Mouse (Mus musculus) erythroblast, adult 5-6 weeks (primary cell): ENCODE results near the gene Ctdnep1. TPM values are rescaled to one million over a fixed set of nuclear protein-coding genes. Genes with fewer than 3 reads are reported as not detected.
A peak's percentile ranks its signal among the peaks of the same experiment; 100 is the strongest.

Experiments used
- ATAC-seq: replicated peaks from 2 replicates; pipeline ENCODE4 v1.8.0; 2016; ENCODE audit warnings: moderate number of reproducible peaks, mild to moderate bottlenecking, moderate TSS enrichment, inconsistent platforms; ENCODE audit not compliant: poor library complexity, low FRiP score, severe bottlenecking
- total RNA-seq, 2 experiments: library from RNA; stranded (forward) in 1 of 2; stranded (reverse) in 1 of 2; fragments of 150-400 nt in 1 of 2; fragments of 200-764, 138-1000 nt in 1 of 2; gene quantifications; 2 replicates each; pipeline versions ENCODE4 v1.2.3 to v1.2.4; 2015 to 2017; ENCODE audit warnings: low replicate concordance in 2 of 2

Gene Ctdnep1
- total RNA-seq, 2 experiments from 2014 or later = 10.8 to 52.3 TPM

DNA sequence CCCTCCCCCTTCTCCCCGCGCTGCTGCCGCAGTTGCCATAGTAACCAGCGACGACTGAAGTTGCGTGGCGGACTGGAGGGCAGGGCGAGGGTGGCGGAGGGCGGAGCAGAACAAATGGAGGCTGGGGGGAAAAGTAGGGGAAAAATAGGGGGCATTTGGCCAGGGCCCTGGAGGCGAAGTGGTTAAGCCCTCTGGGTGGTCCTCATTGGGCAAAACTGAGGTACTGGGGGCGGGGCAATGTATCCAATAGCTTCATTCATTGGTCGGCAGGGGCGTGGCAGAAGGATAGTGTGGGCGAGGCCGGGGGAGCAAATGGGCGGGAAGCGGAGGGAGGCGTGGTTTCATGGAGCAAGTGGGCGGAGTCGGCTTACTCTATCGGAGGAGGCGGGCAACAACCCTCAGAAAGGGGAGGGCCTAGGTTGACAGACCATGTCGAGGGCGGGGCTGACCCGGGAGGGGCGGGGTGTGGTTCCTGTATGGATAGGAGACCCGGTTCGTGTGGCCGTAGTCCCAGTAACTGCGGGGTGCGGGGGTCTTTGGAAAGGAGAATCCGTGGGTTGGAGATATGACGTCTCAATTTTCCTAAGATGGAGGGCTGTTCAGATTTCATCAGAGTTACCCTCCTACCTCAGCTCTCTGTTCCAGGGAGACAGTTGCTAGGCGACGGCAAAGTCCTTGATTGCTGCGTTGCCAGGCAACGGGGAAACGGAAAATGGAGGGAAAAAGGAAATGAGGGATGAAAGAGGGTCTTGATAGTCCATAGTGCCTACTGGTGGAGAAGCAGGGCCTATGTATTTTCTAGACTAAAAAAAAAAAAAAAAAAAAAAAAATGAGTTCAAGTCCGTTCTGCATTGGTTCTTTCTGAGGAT lies 40.5 kb downstream of the Ctdnep1 start:
- ATAC-seq = peak; percentile 82

DNA sequence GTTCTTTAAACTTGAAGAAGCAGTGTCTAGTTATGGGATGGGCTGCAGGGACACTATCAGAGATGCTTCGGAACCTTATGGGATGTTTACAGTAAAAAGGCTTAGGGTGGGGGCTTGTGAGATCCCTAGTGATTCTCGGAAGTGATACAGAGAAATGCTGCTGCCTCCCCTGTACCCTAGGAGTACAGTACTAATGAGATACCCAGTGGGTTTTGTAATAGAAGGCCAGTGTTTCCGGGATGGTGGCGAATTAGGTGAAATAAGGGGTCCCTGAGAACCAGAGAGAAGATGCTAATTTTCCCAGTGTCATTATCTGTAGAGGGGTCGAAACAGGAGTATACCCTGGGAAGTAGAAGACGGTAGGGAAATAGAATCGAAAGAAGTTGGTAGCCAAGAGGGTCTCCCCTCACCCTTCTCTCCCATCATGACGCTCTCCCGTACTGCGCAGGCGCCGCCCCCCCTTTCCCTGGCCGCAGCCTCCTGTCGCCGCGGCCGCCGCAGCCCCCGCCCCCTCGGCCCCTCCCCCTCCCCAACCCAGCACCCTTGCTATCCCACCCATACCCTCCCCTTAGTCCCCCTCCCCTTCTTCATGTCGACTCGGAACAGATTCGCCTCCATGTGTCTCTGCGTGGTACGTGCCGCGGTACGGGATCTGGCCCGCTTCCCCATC lies 42.7 kb downstream of the Ctdnep1 start:
- no peak for ATAC-seq

DNA sequence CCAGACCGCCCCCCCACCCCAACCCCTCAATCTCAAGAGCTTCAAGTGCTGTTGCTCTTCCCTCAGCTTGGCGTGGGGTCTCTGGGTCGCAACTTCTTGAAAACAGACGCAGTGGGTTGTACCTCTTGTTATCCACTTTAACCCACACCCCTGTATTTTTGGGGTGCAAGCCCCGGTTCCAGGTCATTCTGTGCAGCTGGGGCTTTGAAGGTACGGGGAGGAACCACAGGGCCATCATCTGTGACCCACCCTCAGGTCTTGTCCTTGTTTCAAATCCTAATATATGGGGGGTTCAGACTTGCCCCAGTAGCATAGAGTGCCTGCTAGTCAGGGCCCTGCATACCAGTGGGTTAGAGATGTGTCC lies 43.2 kb downstream of the Ctdnep1 start:
- ATAC-seq = no peak

DNA sequence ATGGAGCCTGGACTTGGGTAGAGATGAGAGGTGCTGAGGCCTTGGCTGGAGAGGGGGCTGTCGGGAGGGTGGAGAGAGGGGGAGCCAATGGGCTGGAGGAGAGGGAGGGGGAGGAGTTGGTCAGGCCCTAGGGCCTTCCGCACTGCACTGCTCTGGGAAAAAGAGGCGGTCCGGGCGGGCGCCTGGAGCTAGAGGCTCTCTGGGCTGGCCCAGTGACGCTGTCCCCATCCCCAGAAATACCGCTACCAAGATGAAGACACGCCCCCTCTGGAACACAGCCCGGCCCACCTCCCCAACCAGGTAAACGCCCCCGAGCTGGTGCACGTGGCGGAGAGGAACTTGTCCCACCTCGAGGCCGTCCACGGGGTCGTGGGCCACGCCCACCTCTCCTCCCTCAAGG lies 45.7 kb downstream of the Ctdnep1 start:
- no peak for ATAC-seq

DNA sequence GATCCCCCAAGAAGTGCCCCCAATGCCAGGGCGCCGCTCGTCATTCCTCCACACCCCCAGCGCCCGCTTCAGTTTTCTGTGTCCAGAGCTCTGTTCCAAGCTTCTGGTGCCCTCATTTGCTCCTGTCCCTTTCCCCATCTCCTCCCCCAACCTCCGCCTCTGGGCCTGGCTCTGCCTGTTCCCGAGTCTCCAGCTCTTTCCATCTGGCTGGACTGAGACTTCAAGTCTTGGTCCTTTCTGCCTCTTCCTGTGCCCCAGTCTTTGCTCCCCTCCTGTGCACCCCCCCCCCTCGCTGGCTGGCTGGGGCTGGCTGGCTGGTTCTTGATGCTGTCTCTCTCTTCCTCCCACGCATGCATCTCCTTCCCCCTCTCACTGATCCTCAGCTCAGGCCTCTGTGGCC lies 46.4 kb downstream of the Ctdnep1 start:
- ATAC-seq = no peak

DNA sequence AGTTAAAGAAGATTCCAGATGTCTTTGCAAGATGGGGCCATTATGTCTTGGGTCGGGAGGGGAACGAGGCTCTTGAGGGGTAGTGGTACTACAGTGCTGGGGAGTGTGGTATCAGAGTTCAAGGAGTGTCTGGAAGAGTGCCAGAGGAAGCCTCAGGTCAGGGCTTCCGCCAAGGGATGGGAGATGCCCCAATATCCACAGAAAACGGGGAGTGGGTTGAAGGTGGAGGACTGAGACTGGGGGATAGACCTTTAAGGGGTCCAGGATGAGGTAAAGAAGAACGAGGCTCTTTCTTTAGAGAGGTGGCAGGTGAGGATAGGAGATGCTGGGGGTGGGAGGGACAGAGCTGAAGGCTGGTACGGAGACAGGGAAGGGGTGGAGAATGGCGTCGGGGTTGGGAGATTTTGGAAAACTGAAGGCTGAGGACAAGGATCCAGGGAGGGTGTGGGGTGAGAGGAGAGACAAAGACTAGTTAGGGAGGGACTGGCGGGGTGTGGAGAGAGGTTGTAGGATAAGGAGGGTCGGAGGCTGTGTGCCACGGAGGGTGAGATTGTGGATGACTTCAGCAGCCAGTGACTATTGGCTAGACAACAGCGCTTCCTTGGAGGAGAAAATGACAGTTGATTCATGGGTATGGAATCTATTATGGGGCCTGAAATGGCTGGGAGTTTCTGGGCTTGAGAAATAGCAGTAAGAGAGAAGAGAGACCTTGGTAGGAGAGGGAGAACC lies 47.6 kb downstream of the Ctdnep1 start:
- ATAC-seq = no peak

DNA sequence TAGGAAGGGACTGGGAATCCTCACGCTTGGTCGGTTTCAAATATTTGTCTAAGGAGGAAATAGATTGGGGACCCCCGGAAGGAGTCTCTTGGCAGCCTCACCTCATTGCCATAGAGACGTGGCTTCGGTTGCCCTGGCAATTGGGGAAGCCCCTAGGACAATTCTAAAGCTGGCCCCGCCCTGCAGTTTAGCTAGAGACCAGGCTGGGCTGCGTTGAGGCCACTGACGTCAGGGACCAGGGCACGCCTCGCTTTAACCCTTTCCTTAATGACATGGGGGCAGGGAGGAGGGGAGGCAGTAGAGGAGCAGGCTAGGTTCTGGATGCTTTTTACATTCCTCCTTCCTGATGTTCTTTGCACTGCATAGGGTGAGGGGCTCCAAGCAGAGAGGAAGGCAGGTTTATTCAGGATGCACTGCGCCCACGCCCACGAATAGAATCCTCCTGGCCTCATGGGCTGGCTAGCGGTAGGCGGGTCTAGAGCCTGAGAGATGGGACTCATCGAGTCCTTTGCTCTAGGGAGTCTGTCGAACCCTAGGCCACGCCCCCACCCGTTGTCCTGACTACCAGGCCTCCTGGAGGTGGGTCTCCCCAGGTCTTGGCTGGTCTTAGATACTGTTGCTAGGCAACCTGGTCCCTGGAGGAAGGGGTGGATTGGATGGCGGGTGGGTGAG lies 48.3 kb downstream of the Ctdnep1 start:
- no peak for ATAC-seq

DNA sequence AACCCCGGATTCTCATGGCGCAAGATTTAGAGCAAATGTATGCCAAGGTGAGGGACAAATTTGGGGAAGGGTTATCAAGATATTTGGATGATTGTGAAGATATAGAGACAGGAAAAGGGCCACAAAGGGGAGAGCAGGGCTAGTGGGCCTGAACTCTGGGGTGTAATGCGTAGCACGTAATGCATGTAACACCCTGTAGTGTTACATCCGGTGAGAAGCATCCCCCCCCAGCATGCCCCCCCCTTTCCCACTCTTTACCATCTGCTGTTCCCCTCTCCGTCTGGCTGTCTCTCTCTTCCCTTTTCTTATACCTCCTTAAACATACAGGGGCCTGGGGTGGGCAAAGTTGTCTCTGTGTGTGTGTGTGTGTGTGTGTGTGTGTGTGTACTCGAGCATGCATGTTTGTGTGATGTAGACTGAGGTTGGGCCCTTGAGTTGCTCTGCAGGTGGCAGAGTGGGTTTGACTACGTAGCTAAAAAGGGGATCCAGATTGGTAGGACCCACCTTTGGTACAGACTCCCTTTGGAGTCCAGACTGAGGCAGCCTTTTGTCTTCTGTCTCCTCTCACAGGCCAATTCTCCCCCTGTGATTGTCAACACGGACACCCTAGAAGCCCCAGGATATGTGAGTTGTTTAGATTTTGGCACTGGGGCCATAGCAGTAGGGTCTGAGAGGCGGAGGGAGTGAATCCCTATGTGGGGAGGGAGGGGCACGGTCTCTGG lies 49.0 kb downstream of the Ctdnep1 start:
- ATAC-seq = no peak

DNA sequence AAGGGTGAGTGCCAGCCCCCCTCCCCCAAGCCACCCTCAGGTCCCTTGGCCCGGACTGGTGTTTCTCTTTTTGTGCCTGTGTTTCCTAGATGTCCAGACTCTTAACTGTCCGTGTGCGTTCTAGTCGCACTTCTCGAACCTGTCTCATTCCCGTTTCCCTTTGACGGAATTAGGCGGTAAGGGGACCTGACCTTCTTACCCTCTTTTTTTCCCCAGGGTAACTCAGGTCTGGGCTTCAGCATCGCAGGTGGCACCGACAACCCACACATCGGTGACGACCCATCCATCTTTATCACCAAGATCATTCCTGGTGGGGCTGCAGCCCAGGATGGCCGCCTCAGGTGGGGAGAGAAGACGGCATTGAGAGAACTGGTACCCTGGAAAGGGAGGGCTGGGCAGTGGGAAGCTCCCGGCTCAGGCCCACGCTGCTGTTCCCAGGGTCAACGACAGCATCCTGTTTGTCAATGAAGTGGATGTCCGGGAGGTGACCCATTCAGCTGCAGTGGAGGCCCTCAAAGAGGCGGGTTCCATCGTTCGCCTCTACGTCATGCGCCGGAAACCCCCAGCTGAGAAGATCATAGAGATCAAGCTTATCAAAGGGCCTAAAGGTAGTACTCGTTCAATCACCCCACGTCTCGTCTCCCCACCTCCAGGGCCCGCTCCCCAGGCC lies 49.8 kb downstream of the Ctdnep1 start:
- no peak for ATAC-seq

DNA sequence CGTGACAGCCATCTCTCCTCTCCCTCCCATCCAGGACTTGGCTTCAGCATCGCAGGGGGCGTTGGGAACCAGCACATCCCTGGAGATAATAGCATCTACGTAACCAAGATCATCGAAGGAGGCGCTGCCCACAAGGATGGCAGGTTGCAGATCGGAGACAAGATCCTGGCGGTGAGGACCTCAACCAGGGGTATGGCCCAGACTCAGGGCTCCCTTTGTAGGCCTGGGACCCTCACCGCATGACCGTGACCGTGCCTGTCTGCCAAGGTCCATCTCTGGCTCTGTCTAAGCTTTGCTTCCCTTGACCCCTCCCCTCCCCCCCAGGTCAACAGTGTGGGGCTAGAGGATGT lies 50.3 kb downstream of the Ctdnep1 start:
- ATAC-seq = no peak

DNA sequence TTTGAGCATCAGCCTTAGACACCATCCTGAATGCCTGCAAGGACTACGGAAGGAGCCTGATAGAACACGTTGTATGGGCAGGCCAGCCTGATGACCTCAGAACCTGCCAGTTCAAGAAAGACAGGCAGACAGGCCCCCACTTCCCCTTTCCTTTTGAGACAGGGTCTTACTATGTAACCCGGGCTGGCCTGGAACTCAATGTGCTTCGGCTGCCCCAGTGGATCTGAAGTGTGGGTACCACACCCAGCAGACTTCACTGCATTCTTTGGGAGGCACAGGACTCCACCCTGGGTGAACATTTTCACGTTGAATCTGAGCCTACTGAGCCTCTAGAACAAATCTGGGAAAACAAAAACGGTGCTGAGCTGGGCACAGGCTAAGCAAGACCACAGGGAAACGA lies 57.2 kb downstream of the Ctdnep1 start:
- ATAC-seq = no peak

DNA sequence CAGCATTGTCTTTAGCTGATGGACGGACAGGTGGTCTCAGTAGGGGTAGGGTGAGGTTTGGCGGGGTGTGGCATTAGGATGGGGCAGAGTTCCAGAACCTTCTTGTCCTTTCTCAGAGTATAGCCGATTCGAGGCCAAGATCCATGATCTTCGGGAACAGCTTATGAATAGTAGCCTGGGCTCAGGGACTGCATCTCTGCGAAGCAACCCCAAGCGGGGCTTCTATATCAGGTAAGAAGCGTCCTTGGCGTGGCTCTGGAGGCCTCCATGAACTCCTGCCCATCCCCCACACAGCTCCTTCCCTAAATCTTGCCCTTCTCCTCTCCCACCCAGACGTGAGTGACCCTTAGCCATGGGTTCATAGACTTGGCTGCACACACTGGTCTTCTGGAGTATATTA lies 58.7 kb downstream of the Ctdnep1 start:
- no peak for ATAC-seq

DNA sequence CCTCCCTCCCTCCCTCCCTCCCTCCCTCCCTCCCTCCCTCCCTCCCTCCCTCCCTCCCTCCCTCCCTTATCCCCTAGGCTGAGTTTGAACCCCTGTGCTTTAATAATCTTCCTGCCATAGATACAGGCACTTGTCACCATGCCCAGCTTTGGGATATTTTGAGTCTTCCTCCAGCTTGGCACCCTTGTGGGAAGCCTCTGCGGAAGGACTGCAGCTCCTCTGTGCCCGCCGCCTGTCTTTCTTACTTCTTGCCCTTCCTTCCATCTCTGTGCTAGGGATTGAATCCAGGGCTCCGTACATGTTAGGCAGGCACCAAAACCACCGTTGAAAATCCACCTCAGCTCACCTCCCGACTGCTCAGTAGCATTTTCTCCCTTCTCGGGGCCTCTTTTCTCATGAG lies 59.2 kb downstream of the Ctdnep1 start:
- no peak for ATAC-seq

Other genes starting within 250 kb of the Ctdnep1 start
Only the 30 nearest of the 36 such genes appear.
- gene Chrnb1, start 185.2 kb upstream of the Ctdnep1 start, total RNA-seq (2015; ENCODE audit: low replicate concordance) = 4.0 TPM in 1 of 2 replicates, not detected in the other
- gene Chrnb1, start 185.2 kb upstream of the Ctdnep1 start, total RNA-seq (2017; ENCODE audit: low replicate concordance) = 0.26 TPM in 1 of 2 replicates, not detected in the other
- not detected in 2 replicates for gene Fgf11, start 179.3 kb upstream of the Ctdnep1 start, total RNA-seq (2015; ENCODE audit: low replicate concordance)
- not detected in 2 replicates for gene Fgf11, start 179.3 kb upstream of the Ctdnep1 start, total RNA-seq (2017; ENCODE audit: low replicate concordance)
- gene Tmem102, start 175.5 kb upstream of the Ctdnep1 start, total RNA-seq (2015; ENCODE audit: low replicate concordance) = not detected in 2 replicates
- not detected in 2 replicates for gene Tmem102, start 175.5 kb upstream of the Ctdnep1 start, total RNA-seq (2017; ENCODE audit: low replicate concordance)
- gene Gm39566, start 165.9 kb upstream of the Ctdnep1 start, total RNA-seq (2015; ENCODE audit: low replicate concordance) = 0.42 TPM in 1 of 2 replicates, not detected in the other
- 0.14 TPM in 1 of 2 replicates, not detected in the other for gene Gm39566, start 165.9 kb upstream of the Ctdnep1 start, total RNA-seq (2017; ENCODE audit: low replicate concordance)
- gene Spem2, start 162.7 kb upstream of the Ctdnep1 start, total RNA-seq (2015; ENCODE audit: low replicate concordance) = not detected in 2 replicates
- gene Spem2, start 162.7 kb upstream of the Ctdnep1 start, total RNA-seq (2017; ENCODE audit: low replicate concordance) = not detected in 2 replicates
- not detected in 2 replicates for gene Spem1, start 159.0 kb upstream of the Ctdnep1 start, total RNA-seq (2015; ENCODE audit: low replicate concordance)
- gene Spem1, start 159.0 kb upstream of the Ctdnep1 start, total RNA-seq (2017; ENCODE audit: low replicate concordance) = not detected in 2 replicates
- 0.19 and 0.42 TPM in 2 replicates for gene Nlgn2, start 143.4 kb upstream of the Ctdnep1 start, total RNA-seq (2015; ENCODE audit: low replicate concordance)
- gene Nlgn2, start 143.4 kb upstream of the Ctdnep1 start, total RNA-seq (2017; ENCODE audit: low replicate concordance) = 0.28 and 1.1 TPM in 2 replicates
- 142 and 218 TPM in 2 replicates for gene Tmem256, start 142.6 kb upstream of the Ctdnep1 start, total RNA-seq (2015; ENCODE audit: low replicate concordance)
- gene Tmem256, start 142.6 kb upstream of the Ctdnep1 start, total RNA-seq (2017; ENCODE audit: low replicate concordance) = 57.1 and 181 TPM in 2 replicates
- gene Plscr3, start 134.8 kb upstream of the Ctdnep1 start, total RNA-seq (2015; ENCODE audit: low replicate concordance) = 12.5 and 17.6 TPM in 2 replicates
- 5.9 and 11.4 TPM in 2 replicates for gene Plscr3, start 134.8 kb upstream of the Ctdnep1 start, total RNA-seq (2017; ENCODE audit: low replicate concordance)
- gene Tnk1, start 122.4 kb upstream of the Ctdnep1 start, total RNA-seq (2015; ENCODE audit: low replicate concordance) = 15.5 and 19.6 TPM in 2 replicates
- gene Tnk1, start 122.4 kb upstream of the Ctdnep1 start, total RNA-seq (2017; ENCODE audit: low replicate concordance) = 8.3 and 13.8 TPM in 2 replicates
- gene Tmem95, start 103.1 kb upstream of the Ctdnep1 start, total RNA-seq (2015; ENCODE audit: low replicate concordance) = not detected in 2 replicates
- not detected in 2 replicates for gene Tmem95, start 103.1 kb upstream of the Ctdnep1 start, total RNA-seq (2017; ENCODE audit: low replicate concordance)
- gene Kctd11, start 99.8 kb upstream of the Ctdnep1 start, total RNA-seq (2015; ENCODE audit: low replicate concordance) = 1.3 and 2.1 TPM in 2 replicates
- 0.42 and 0.77 TPM in 2 replicates for gene Kctd11, start 99.8 kb upstream of the Ctdnep1 start, total RNA-seq (2017; ENCODE audit: low replicate concordance)
- 9.0 and 15.7 TPM in 2 replicates for gene Acap1, start 85.6 kb upstream of the Ctdnep1 start, total RNA-seq (2015; ENCODE audit: low replicate concordance)
- 12.1 and 16.1 TPM in 2 replicates for gene Acap1, start 85.6 kb upstream of the Ctdnep1 start, total RNA-seq (2017; ENCODE audit: low replicate concordance)
- gene 2810408A11Rik, start 80.2 kb upstream of the Ctdnep1 start, total RNA-seq (2015; ENCODE audit: low replicate concordance) = 2.7 TPM in 1 of 2 replicates, not detected in the other
- 6.0 TPM in 1 of 2 replicates, not detected in the other for gene 2810408A11Rik, start 80.2 kb upstream of the Ctdnep1 start, total RNA-seq (2017; ENCODE audit: low replicate concordance)
- 3.5 and 3.8 TPM in 2 replicates for gene Neurl4, start 80.1 kb upstream of the Ctdnep1 start, total RNA-seq (2015; ENCODE audit: low replicate concordance)
- 9.3 and 16.0 TPM in 2 replicates for gene Neurl4, start 80.1 kb upstream of the Ctdnep1 start, total RNA-seq (2017; ENCODE audit: low replicate concordance)
- 69.0 and 102 TPM in 2 replicates for gene Gps2, start 67.3 kb upstream of the Ctdnep1 start, total RNA-seq (2015; ENCODE audit: low replicate concordance)
- 52.9 and 63.3 TPM in 2 replicates for gene Gps2, start 67.3 kb upstream of the Ctdnep1 start, total RNA-seq (2017; ENCODE audit: low replicate concordance)
- 340 and 374 TPM in 2 replicates for gene Eif5a, start 59.2 kb upstream of the Ctdnep1 start, total RNA-seq (2015; ENCODE audit: low replicate concordance)
- 154 and 205 TPM in 2 replicates for gene Eif5a, start 59.2 kb upstream of the Ctdnep1 start, total RNA-seq (2017; ENCODE audit: low replicate concordance)
- not detected in 2 replicates for gene Ybx2, start 45.4 kb upstream of the Ctdnep1 start, total RNA-seq (2015; ENCODE audit: low replicate concordance)
- gene Ybx2, start 45.4 kb upstream of the Ctdnep1 start, total RNA-seq (2017; ENCODE audit: low replicate concordance) = 5.0 TPM in 1 of 2 replicates, not detected in the other
- 31.3 and 37.9 TPM in 2 replicates for gene Slc2a4, start 33.0 kb upstream of the Ctdnep1 start, total RNA-seq (2015; ENCODE audit: low replicate concordance)
- gene Slc2a4, start 33.0 kb upstream of the Ctdnep1 start, total RNA-seq (2017; ENCODE audit: low replicate concordance) = 98.1 and 151 TPM in 2 replicates
- not detected in 2 replicates for gene Cldn7, start 16.4 kb upstream of the Ctdnep1 start, total RNA-seq (2015; ENCODE audit: low replicate concordance)
- gene Cldn7, start 16.4 kb upstream of the Ctdnep1 start, total RNA-seq (2017; ENCODE audit: low replicate concordance) = not detected in 2 replicates
- gene Elp5, start 1.4 kb downstream of the Ctdnep1 start, total RNA-seq (2015; ENCODE audit: low replicate concordance) = 24.9 and 35.5 TPM in 2 replicates
- 14.5 and 18.7 TPM in 2 replicates for gene Elp5, start 1.4 kb downstream of the Ctdnep1 start, total RNA-seq (2017; ENCODE audit: low replicate concordance)
- gene Gabarap, start 10.0 kb downstream of the Ctdnep1 start, total RNA-seq (2015; ENCODE audit: low replicate concordance) = 328 and 394 TPM in 2 replicates
- gene Gabarap, start 10.0 kb downstream of the Ctdnep1 start, total RNA-seq (2017; ENCODE audit: low replicate concordance) = 127 and 214 TPM in 2 replicates
- 8.5 and 11.3 TPM in 2 replicates for gene Phf23, start 14.6 kb downstream of the Ctdnep1 start, total RNA-seq (2015; ENCODE audit: low replicate concordance)
- gene Phf23, start 14.6 kb downstream of the Ctdnep1 start, total RNA-seq (2017; ENCODE audit: low replicate concordance) = 7.4 and 11.0 TPM in 2 replicates
- gene Dvl2, start 19.4 kb downstream of the Ctdnep1 start, total RNA-seq (2015; ENCODE audit: low replicate concordance) = 1.3 and 4.2 TPM in 2 replicates
- 2.1 and 7.4 TPM in 2 replicates for gene Dvl2, start 19.4 kb downstream of the Ctdnep1 start, total RNA-seq (2017; ENCODE audit: low replicate concordance)
- gene Acadvl, start 34.3 kb downstream of the Ctdnep1 start, total RNA-seq (2015; ENCODE audit: low replicate concordance) = 23.6 and 48.4 TPM in 2 replicates
- gene Acadvl, start 34.3 kb downstream of the Ctdnep1 start, total RNA-seq (2017; ENCODE audit: low replicate concordance) = 18.6 and 20.4 TPM in 2 replicates
- gene Dlg4, start 35.8 kb downstream of the Ctdnep1 start, total RNA-seq (2015; ENCODE audit: low replicate concordance) = 7.7 TPM in 1 of 2 replicates, not detected in the other
- gene Dlg4, start 35.8 kb downstream of the Ctdnep1 start, total RNA-seq (2017; ENCODE audit: low replicate concordance) = 0.17 and 0.84 TPM in 2 replicates
- gene Asgr1, start 72.9 kb downstream of the Ctdnep1 start, total RNA-seq (2015; ENCODE audit: low replicate concordance) = not detected in 2 replicates
- gene Asgr1, start 72.9 kb downstream of the Ctdnep1 start, total RNA-seq (2017; ENCODE audit: low replicate concordance) = not detected in 2 replicates
- 3.3 TPM in 1 of 2 replicates, not detected in the other for gene Asgr2, start 111.5 kb downstream of the Ctdnep1 start, total RNA-seq (2015; ENCODE audit: low replicate concordance)
- not detected in 2 replicates for gene Asgr2, start 111.5 kb downstream of the Ctdnep1 start, total RNA-seq (2017; ENCODE audit: low replicate concordance)
- gene Mgl2, start 149.2 kb downstream of the Ctdnep1 start, total RNA-seq (2015; ENCODE audit: low replicate concordance) = 8.5 and 15.7 TPM in 2 replicates
- 12.4 and 18.7 TPM in 2 replicates for gene Mgl2, start 149.2 kb downstream of the Ctdnep1 start, total RNA-seq (2017; ENCODE audit: low replicate concordance)
- 6.7 and 13.2 TPM in 2 replicates for gene Clec10a, start 175.0 kb downstream of the Ctdnep1 start, total RNA-seq (2015; ENCODE audit: low replicate concordance)
- 2.3 and 2.4 TPM in 2 replicates for gene Clec10a, start 175.0 kb downstream of the Ctdnep1 start, total RNA-seq (2017; ENCODE audit: low replicate concordance)